Mouse (Mus musculus) hindbrain, embryonic 13.5 days (tissue): ENCODE results near the gene Gabarap. TPM values are rescaled to one million over a fixed set of nuclear protein-coding genes. Genes with fewer than 3 reads are reported as not detected.
A peak's percentile ranks its signal among the peaks of the same experiment; 100 is the strongest.

Source experiments
- ATAC-seq: fragments of 200-750 bp; cut with Nextera tagmentation; 2 replicates; pipeline ENCODE4 v1.8.0; 2017; ENCODE audit warnings: moderate TSS enrichment; ENCODE audit not compliant: low FRiP score
- H3K27ac ChIP-seq: fragments of 300-500 bp; sonication (generic); 2 replicates; pipeline ENCODE4 v1.5.1; 2015; ENCODE audit warnings: inconsistent platforms, mild to moderate bottlenecking, moderate library complexity
- H3K27me3 ChIP-seq: fragments of 300-500 bp; sonication (generic); 2 replicates; pipeline ENCODE4 v1.6.1; 2015; ENCODE audit warnings: mild to moderate bottlenecking, inconsistent platforms
- H3K36me3 ChIP-seq: fragments of 300-500 bp; sonication (generic); 2 replicates; pipeline ENCODE4 v1.6.1; 2015; ENCODE audit warnings: mild to moderate bottlenecking, inconsistent platforms
- H3K4me1 ChIP-seq: fragments of 300-500 bp; sonication (generic); replicated peaks from 2 replicates; pipeline ENCODE4 v1.6.1; 2015; ENCODE audit warnings: inconsistent platforms
- H3K4me2 ChIP-seq: fragments of 300-500 bp; sonication (generic); 2 replicates; pipeline ENCODE4 v1.6.1; 2015; ENCODE audit warnings: inconsistent platforms, mild to moderate bottlenecking, moderate library complexity
- H3K4me3 ChIP-seq: fragments of 300-500 bp; sonication (generic); 2 replicates; pipeline ENCODE4 v1.5.1; 2015; ENCODE audit warnings: mild to moderate bottlenecking, inconsistent platforms
- H3K9ac ChIP-seq: fragments of 300-500 bp; sonication (generic); 2 replicates; pipeline ENCODE4 v1.6.1; 2015; ENCODE audit warnings: mild to moderate bottlenecking, inconsistent platforms
- H3K9me3 ChIP-seq: fragments of 300-500 bp; sonication (generic); 2 replicates; pipeline ENCODE4 v1.6.1; 2016; ENCODE audit warnings: inconsistent platforms
- WGBS: fragments of 180-500 bp; shearing (Covaris S2); methylation state at CpG from one replicate; pipeline ENCODE4 v1.1.7; 2015; 5-methylcytosine and 5-hydroxymethylcytosine counted together
- polyA plus RNA-seq: library from polyadenylated mRNA; unstranded; fragments of >200 nt; fragmentation: Nextera tagmentation; extraction: Ambion mirVana; gene quantifications from 2 replicates; pipeline ENCODE4 v1.2.1, GENCODE M21; 2015

The Gabarap gene
- polyA plus RNA-seq, 1 experiment from 2014 or later: 709 TPM

DNA sequence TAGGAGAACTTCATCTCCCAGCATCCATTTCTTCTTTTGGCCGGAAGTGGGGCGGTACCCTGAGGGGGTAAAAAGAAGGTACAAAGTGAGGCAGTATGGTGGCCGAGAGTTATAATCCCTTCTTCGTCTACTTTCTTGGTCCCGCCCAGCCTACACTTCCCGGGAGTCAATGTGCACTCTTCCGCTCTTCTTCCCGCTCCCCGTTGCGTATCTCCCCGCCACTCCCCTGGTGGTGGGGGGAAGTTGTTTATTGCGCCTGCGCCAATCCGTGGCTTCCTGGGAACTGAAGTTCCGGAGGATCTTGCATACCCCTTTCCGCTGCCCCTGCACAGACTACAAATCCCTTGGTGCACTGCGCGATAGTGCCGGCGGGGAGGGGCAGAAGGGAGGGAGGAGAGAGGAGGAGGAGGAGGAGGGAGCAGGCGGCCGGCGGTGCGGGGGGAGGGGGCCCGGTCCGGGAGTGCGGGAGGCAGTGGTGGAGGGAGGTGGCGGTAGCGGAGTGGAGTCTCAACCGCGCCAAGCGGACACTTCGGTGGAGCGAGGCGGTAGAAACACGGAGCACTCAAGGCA lies 4.5 kb downstream of the Gabarap start, which contains the start of gene Phf23:
TSS of gene Phf23 (plus strand) at position 387 of the 570 bp plus-strand sequence.
- Histone ChIP-seq H3K27ac (peak within 1 kb of the TSS; percentile 97), H3K4me3 (peak within 1 kb of the TSS; percentile 91), H3K9ac (peak within 1 kb of the TSS; percentile 94), H3K4me1 (peaks cover 48% of the 10 kb centered on the region), H3K9me3 (no peaks in the 10 kb centered on the region), H3K4me2 (peak within 1 kb of the TSS; percentile 71), H3K27me3 (no peaks in the 10 kb centered on the region), H3K36me3 (peaks cover 40% of the 10 kb centered on the region)
- under 1% methylated on average over 36 of the region's 36 CpGs for WGBS
- ATAC-seq: peak; percentile 85

DNA sequence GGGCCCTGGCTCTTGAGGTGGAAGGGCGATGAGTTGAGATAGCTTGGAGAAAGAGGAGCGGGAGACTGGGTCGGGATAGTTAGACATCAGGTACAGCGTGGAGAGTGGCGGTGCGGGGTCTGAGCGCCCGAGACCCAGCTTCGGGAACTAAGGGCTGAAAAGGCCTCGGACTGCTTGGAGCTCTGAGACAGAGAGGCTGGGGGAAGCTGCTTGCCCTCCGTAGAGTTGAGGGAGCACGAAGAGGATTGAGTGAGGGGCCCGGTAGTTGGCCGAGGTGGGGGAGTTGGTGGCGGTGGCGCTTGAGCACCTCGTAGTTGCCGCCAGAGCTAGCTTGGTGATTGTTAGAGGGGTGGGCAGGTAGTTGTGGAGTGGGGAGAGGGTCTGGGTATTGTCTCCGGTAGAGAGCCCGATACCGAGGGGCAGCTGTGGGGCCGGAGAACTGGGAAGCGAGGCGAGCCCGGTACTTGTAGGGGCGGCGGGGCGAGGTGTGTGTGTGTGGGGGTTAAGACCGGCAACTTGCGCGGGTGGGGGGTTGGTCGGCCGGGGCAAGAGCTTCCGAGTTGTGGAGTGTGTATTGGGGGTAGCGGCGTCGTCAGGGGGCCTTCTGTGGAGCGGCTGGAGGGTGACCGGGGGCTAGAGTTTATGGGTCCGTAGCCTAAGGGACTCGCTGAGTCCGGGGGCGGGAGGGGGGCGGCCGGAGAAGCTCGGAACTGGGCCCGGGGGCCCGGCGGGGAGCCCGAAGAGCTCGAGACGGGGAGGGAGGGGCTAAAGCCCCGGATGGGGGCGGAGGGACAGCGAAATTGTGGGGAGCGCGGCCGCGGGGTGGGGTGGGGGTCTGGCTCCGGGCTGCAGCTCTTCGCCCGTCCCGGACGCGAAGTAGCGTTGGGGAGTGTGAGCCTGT lies 5.5 kb downstream of the Gabarap start:
- Histone ChIP-seq H3K4me3 (peak overlapping the region; percentile 91), H3K36me3 (peaks cover 40% of the 10 kb centered on the region), H3K9ac (peak overlapping the region; percentile 94), H3K27me3 (no peaks in the 10 kb centered on the region), H3K4me1 (peaks cover 50% of the 10 kb centered on the region), H3K9me3 (no peaks in the 10 kb centered on the region), H3K4me2 (peak overlapping the region; percentile 71), H3K27ac (peak overlapping the region; percentile 97)
- peak; percentile 3 for ATAC-seq
- WGBS: under 1% methylated on average over 65 of the region's 66 CpGs

DNA sequence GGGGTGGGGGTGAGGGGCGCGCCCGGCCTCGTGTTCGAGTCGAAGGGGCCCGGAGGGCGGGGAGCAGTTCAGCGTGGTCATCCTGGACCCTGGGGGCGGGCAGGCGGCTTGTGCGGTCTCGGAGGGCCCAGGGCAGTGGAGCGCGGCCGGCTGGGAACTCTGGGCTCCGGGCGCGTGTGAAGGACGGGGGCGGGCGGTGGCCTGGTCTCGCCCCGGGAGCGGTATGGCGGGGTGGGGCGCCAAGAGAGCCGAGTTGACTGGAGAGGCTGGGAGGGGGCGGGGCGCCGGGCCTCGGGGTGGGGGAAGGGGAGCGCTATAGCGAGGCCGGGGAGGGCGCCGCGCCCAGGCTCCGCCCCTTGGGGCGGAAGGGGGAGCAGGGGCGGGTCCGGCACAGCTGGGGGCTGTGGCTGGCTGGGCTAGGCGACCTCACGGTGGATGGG lies 6.1 kb downstream of the Gabarap start:
- peak overlapping the region; percentile 71 for H3K4me2 ChIP-seq
- H3K9ac ChIP-seq: peak overlapping the region; percentile 94
- peak overlapping the region; percentile 91 for H3K4me3 ChIP-seq
- peaks cover 43% of the 10 kb centered on the region for H3K36me3 ChIP-seq
- peaks cover 57% of the 10 kb centered on the region for H3K4me1 ChIP-seq
- H3K27me3 ChIP-seq: no peaks in the 10 kb centered on the region
- H3K9me3 ChIP-seq: no peaks in the 10 kb centered on the region
- WGBS: 2% methylated on average over 31 of the region's 44 CpGs
- H3K27ac ChIP-seq: peak overlapping the region; percentile 97
- peak; percentile 9; the same call in 1 of the 2 replicates for ATAC-seq

DNA sequence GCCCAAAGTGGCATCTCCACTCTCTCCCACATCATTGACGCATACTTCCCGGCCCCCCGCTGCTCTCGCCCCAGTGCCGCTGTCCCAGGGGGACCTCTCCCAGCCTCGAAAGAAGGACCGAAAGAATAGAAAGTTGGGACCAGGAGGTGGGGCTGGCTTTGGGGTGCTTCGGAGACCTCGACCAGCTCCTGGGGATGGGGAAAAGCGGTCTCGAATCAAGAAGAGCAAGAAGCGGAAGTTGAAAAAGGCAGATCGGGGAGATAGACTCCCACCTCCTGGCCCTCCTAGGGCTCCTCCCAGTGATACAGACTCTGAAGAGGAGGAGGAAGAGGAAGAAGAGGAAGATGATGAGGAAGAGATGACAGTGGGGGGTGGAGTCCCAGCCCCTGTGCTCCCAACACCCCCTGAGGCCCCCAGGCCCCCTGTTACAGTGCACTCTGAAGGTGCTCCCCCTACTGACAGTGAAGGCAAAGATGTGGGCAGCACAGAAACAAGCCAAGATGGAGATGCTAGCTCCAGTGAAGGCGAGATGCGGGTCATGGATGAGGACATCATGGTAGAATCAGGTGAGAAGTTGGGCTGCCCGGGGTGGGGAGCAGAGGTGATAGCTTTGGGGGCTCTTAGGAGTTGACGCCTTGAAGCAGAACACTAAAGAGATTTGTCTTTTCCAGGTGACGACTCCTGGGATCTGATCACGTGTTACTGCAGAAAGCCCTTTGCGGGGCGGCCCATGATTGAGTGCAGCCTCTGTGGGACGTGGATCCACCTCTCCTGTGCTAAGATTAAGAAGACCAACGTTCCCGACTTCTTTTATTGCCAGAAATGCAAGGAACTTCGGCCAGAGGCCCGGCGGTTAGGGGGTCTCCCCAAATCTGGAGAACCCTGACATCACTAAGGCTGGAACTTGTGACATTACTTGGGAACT lies 7.9 kb downstream of the Gabarap start:
- H3K36me3 ChIP-seq: peaks cover 34% of the 10 kb centered on the region
- H3K4me1 ChIP-seq: peaks cover 63% of the 10 kb centered on the region
- no peaks in the 10 kb centered on the region for H3K9me3 ChIP-seq
- H3K4me3 ChIP-seq: peak overlapping the region; percentile 91
- no peak overlapping the region; the same call in 1 of the 2 replicates for H3K27ac ChIP-seq
- no peaks in the 10 kb centered on the region for H3K27me3 ChIP-seq
- no peak for ATAC-seq
- H3K4me2 ChIP-seq: peak overlapping the region; percentile 71; the same call in 1 of the 2 replicates
- 92% methylated on average over 27 of the region's 27 CpGs for WGBS
- H3K9ac ChIP-seq: 0 out of 2 replicates have a peak overlapping the region, but pooled peaks have one; percentile 13

DNA sequence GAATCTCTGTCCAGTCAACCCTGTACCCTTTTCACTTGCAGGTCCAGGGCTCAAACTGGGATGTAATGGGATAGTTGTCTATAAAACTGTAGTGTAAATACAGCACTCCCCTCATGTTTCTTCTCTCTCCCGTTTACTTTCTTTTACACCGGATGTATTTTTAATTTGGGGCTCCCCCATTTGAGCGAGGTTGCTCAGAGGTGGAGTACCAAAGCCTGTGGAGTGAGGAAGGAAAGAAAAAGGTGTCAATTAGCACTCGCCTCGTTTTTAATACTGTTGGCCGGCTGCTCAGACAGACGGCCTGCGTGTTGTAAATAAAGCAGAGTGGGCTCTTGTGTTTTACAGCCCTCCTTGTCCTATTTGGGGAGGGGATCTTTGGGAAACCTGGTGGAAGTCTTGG lies 8.7 kb downstream of the Gabarap start:
- Histone ChIP-seq H3K36me3 (peaks cover 27% of the 10 kb centered on the region), H3K9ac (no peak overlapping the region), H3K27me3 (no peaks in the 10 kb centered on the region), H3K4me3 (peak overlapping the region; percentile 15), H3K4me2 (peak overlapping the region; percentile 85; the same call in 1 of the 2 replicates), H3K9me3 (no peaks in the 10 kb centered on the region), H3K4me1 (peaks cover 63% of the 10 kb centered on the region), H3K27ac (peak overlapping the region; percentile 97)
- ATAC-seq: no peak
- WGBS: 84% methylated on average over 8 of the region's 8 CpGs

DNA sequence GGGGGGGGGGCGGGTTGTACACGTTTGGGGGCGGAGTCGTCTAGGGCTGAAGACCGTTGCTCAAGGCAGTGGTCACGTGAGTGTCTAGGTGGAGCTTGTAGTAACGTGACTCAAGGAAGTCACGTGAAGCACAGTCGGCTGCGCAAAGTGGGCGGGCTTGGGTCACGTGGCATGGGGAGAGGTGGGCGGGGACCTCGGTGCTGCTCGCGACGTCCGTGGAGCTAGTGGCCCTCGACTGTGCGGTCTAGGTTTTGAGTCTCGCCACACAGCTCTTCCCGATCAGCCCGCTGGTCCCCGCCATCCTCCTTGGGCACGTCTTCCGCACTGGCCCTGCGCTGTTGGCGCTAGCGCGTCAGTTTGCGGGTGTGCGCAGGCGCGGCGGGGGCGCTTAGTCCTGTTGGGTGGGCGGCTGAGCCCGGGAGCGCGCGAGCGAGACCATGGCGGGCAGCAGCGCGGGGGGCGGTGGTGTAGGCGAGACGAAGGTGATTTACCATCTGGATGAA lies 9.5 kb downstream of the Gabarap start, which contains the start of gene Dvl2:
TSS of gene Dvl2 (plus strand) at position 200 of the 503 bp plus-strand sequence.
- Histone ChIP-seq H3K9ac (peak within 1 kb of the TSS; percentile 89), H3K27me3 (no peaks in the 10 kb centered on the region)

DNA sequence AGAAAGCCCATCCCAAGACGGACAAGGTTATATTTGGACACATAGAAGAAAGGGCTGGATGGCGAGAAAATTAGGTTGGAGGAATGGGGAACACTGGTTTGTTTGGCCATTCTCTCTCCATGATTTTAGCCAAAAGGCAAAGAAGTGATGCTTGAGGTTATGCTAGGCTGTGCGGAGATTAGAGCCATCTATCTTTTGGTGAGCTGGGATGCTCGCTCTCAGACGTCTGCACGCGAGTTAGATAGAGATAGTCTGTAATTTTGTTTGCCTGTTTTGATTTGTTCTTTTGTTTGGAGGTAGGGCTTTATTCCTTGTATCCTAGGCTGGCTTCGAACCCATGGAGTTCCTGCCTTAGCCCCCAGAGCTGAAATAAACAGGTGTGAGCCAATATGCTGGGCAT lies 10.2 kb downstream of the Gabarap start:
- Histone ChIP-seq H3K27me3 (no peaks in the 10 kb centered on the region), H3K9me3 (no peaks in the 10 kb centered on the region), H3K4me2 (peak overlapping the region; percentile 85), H3K4me1 (peaks cover 65% of the 10 kb centered on the region), H3K9ac (peak overlapping the region; percentile 89), H3K27ac (peak overlapping the region; percentile 97), H3K36me3 (peaks cover 41% of the 10 kb centered on the region), H3K4me3 (peak overlapping the region; percentile 77)
- no peak for ATAC-seq
- 13% methylated on average over 8 of the region's 8 CpGs for WGBS

More for the DNA sequence above, 9.5 kb downstream of the Gabarap start, which contains the start of gene Dvl2:
- peak; percentile 69 for ATAC-seq
- H3K4me1 ChIP-seq: peaks cover 65% of the 10 kb centered on the region
- 0% methylated on average over 47 of the region's 48 CpGs for WGBS
- H3K4me3 ChIP-seq: peak within 1 kb of the TSS; percentile 77
- peaks cover 33% of the 10 kb centered on the region for H3K36me3 ChIP-seq
- peak within 1 kb of the TSS; percentile 97 for H3K27ac ChIP-seq
- peak within 1 kb of the TSS; percentile 85 for H3K4me2 ChIP-seq
- H3K9me3 ChIP-seq: no peaks in the 10 kb centered on the region

DNA sequence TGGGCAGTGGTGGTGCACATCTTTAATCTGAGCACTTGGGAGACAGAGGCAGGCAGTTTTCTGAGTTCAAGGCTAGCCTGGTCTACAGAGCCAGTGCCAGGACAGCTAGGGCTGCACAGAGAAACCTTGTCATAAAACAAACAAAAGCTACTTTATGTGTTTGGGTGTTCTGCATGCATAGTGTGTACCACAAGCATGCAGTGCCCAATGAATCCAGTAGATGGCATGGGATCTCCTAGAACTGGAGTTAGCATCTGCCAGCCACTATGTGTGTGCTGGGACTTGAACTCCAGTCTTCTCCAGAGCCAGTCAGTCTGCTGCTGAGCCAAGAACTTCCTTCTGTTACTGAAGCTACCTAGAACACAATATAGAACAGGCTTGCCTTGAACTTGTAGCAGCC lies 10.9 kb downstream of the Gabarap start:
- Histone ChIP-seq H3K36me3 (peaks cover 48% of the 10 kb centered on the region), H3K4me1 (peaks cover 65% of the 10 kb centered on the region), H3K4me3 (peak overlapping the region; percentile 77), H3K27ac (no peak overlapping the region), H3K27me3 (no peaks in the 10 kb centered on the region), H3K9ac (no peak overlapping the region), H3K9me3 (no peaks in the 10 kb centered on the region), H3K4me2 (peak overlapping the region; percentile 85)
- ATAC-seq: no peak

DNA sequence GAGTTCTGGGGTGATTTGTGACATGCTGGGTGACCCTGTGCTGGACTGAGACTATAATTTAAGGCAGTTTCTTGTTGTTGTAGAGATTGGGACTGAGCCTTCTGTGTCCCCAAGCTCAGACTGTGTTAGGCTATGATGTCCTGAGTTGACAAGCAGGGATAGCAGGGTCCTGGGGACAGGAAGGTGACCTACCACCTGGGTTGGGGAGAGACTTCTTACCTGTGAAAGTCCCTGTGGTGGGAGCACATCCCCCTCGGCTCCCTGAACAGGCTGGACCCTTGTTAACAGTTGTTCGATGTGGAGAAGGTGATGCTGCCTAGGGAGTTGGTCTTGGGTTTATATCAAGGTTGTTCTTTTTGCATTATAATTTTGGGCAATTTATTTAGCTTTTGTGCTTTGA lies 11.5 kb downstream of the Gabarap start:
- Histone ChIP-seq H3K9ac (peak overlapping the region; percentile 57; the same call in 1 of the 2 replicates), H3K4me2 (peak overlapping the region; percentile 85), H3K9me3 (no peaks in the 10 kb centered on the region), H3K36me3 (peaks cover 54% of the 10 kb centered on the region), H3K4me1 (peaks cover 62% of the 10 kb centered on the region), H3K27me3 (no peaks in the 10 kb centered on the region), H3K4me3 (peak overlapping the region; percentile 77), H3K27ac (no peak overlapping the region)
- 92% methylated on average over 2 of the region's 2 CpGs for WGBS
- no peak for ATAC-seq

DNA sequence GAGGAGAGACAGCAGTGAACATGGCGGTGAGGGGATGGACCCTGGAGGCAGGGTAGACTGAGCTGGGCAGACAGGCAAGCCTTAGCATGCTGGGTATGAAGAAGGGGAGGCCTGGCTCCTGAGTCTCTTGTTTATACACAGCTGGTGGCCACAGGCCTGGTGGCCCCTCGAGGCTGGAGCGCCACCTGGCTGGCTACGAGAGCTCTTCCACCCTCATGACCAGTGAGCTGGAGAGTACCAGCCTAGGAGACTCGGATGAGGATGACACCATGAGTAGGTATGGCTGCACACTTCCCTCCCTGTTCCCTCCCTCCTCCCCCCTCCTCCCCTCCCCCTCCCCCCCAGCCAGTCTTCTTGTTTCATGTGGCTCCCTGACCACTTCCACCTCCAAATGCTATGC lies 14.6 kb downstream of the Gabarap start:
- H3K9ac ChIP-seq: no peak overlapping the region
- H3K4me2 ChIP-seq: no peak overlapping the region
- H3K9me3 ChIP-seq: no peaks in the 10 kb centered on the region
- 56% methylated on average over 5 of the region's 5 CpGs for WGBS
- H3K4me3 ChIP-seq: no peak overlapping the region
- peaks cover 63% of the 10 kb centered on the region for H3K36me3 ChIP-seq
- H3K27me3 ChIP-seq: no peaks in the 10 kb centered on the region
- no peak for ATAC-seq
- H3K4me1 ChIP-seq: peaks cover 39% of the 10 kb centered on the region
- H3K27ac ChIP-seq: no peak overlapping the region

DNA sequence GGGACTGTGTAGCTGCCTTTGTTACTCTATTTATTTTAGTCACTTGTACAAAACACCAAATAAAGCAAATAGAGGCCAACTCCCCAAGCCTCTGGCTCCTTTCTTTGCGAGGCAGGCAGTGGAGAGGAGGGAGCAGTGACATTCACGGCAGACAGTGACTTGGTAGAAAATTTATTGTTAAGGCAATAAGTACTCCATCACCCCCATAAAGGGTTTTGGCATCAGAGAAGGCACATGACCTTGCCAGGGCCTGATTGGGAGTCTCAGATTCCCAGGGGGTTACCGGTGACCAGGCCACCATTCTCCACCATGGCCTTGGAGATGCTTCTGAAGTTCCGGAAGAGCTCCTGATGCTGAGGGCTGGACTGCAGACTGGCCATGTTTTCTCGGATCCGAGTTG lies 19.1 kb downstream of the Gabarap start:
- H3K27me3 ChIP-seq: no peaks in the 10 kb centered on the region
- no peak for ATAC-seq
- H3K36me3 ChIP-seq: peaks cover 88% of the 10 kb centered on the region
- H3K4me2 ChIP-seq: no peak overlapping the region
- peaks cover 19% of the 10 kb centered on the region for H3K4me1 ChIP-seq
- no peak overlapping the region for H3K27ac ChIP-seq
- H3K9me3 ChIP-seq: no peaks in the 10 kb centered on the region
- H3K9ac ChIP-seq: no peak overlapping the region
- no peak overlapping the region for H3K4me3 ChIP-seq
- 89% methylated on average over 6 of the region's 6 CpGs for whole genome bisulfite sequencing
